Mouse (Mus musculus): ENCODE results near the gene Pdcd10. TPM values are rescaled to one million over a fixed set of nuclear protein-coding genes. Genes with fewer than 3 reads are reported as not detected.
A peak's percentile ranks its signal among the peaks of the same experiment; 100 is the strongest.

Pdcd10 gene
- total RNA-seq (2021), result 10 to 100 TPM; 52.3 to 53.4 TPM
- long read RNA-seq, transcript Pdcd10-205 (8 exons, 1,927 nt), result major isoform, 44 of 47 reads
- long read RNA-seq, partial matches to known transcripts, result 2 of 47 reads
- long read RNA-seq, other reads (novel, unspliced or antisense), result 1 of 47 reads

DNA sequence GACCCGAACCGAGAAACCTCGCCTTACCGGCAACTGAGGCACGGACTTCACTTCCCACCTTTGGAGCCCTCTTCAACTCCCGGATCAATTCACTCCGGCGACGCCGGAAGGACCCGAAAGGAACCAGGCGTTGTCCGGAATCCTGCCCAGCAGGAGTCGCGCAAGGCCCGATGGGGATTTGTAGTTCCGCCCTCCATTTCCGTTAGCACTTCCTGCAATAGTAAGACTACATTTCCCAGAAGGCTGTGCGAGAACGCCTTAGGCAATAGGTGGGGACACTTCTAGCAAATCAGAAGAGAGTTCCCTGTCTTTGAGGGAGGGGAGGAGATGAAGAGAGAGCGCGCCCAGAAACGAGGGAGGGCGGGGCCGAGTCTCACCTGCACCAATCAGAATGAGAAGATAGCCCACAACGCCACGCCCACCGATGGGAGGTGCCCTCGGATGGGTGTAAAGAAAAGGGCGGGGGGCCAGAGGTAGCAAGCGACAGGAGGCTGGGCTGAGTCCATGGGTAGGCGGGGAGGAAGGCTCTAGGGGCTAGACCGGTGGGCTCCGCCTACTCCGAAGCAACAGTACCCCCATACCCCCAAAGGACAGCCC is at the start of gene Pdcd10:
Gene Pdcd10, minus strand, starts transcription at position 162 of the 597 bp plus-strand sequence.
- peak; percentile 99 to 100 for DNase-seq (ENCODE audit: low spot score in 2 of 2)

DNA sequence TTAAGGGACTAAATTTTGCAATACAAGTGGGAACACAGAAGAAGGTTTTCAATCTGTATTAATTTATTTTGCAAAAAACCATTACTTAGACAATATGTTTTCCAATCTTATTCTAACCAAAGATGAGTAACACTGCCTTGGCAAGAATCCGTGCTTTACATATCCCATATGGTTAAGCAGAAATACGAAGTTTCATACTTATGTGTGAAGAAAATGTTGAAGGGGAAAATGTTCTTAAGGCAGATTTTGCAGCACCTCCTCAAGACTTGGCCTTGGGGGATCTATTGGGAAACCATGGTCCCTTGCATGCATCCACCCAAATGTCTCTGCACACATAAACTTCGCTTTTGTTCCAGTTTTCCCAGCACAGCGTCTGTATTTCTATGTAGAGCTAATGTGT is 28.2 kb upstream of the Pdcd10 start:
- peak in 1 of 2 experiments; percentile 46 for DNase-seq (ENCODE audit: low spot score in 2 of 2)

DNA sequence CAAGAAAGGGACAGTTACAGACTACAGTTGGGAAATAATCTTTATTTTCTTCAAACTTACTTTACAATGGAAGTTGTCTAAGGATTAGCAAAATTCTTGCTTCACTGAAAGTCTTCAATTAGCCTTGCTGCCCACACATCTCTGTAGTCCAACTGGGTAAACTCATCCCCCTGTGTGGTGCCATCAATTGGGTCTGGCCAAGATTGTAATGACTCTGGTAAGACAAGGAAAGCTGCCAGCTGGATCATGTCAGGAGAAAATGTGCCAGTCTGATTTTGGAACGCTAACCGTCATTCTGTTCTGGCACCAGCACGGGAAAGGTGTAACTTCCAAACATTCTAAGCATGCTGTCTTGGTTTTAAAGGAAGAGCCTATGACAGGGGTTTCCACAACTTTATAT is 26.6 kb upstream of the Pdcd10 start:
- peak; percentile 22 to 28 for DNase-seq (ENCODE audit: low spot score in 2 of 2)

DNA sequence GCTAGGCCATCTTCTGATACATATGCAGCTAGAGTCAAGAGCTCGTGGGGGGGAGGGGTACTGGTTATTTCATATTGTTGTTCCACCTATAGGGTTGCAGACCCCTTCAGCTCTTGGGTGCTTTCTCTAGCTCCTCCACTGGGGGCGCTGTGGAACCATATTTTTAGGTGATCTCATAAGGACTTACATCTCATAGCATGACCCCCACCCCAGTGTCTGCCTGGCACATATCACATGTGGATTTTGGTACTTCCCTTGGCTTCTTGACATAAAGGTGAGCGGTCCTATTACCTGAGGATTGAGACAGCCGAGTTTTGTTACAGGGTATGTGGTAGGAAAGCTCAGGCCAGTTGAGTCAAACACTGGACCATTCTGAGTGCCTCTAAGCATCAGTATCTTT is 22.7 kb upstream of the Pdcd10 start:
- DNase-seq (ENCODE audit: low spot score in 2 of 2), result no peak

DNA sequence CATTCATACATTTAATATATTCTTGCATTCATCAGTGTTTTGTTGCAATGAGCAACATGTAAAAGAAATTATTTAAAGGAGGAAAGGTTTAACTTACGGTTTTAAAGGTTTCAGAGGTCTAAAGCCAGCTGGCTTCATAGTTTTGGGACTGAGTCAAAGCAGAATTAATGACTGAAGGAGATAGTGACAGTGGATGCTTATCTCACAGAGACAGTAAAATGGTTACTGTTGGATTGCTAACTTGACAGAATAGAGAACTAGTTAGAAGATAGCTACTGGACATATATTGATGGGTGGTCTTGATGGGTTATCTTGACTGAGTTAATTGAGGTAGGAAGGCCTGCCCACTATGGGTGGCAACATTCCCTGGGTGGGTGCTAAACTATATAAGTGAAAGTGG is 18.9 kb upstream of the Pdcd10 start:
- DNase-seq (ENCODE audit: low spot score in 2 of 2), result no peak

DNA sequence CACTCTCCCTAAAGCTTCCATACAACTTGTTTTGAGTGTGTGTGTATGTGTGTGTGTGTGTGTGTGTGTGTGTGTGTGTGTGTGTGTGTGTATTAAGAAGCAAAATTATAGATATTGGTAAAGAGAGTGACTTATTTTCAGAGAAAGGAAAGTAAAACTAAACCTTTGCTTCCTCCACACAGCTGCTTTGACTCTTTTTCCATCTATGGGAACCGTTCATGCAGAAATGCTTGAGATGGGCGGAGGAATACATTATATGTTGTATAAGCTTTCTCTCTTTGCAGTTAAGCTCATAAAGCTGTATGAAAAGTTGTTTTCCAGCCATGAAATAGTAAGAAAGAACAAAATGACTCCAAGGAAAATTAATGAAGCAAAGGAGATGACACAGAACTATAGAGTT is 17.4 kb upstream of the Pdcd10 start:
- no peak for DNase-seq (ENCODE audit: low spot score in 2 of 2)

DNA sequence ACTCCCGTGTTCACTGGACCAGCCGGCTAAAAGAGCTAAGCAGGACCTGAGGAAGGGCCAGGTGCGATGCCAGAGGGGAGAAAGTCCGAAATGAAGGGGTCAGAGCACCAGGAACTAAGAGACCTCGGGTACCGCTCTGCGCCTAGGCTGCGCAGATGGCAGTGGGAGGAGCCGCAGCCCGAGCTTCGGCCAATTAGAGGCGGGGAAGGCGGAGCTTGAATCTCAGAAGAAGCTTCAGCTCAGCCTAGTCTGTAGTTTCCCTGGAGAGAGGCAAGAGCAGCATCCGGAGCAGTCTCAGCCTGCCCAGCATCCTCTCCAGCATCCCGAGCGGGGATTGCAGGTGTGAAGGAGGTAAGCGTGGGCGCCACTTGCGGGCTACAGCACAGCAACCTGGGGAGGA is 636 bp upstream of the Pdcd10 start, which contains the start of gene Serpini1:
Gene Serpini1, plus strand, starts transcription at position 256 of the 400 bp plus-strand sequence.
- DNase-seq (ENCODE audit: low spot score in 2 of 2), result peak; percentile 92 to 96

DNA sequence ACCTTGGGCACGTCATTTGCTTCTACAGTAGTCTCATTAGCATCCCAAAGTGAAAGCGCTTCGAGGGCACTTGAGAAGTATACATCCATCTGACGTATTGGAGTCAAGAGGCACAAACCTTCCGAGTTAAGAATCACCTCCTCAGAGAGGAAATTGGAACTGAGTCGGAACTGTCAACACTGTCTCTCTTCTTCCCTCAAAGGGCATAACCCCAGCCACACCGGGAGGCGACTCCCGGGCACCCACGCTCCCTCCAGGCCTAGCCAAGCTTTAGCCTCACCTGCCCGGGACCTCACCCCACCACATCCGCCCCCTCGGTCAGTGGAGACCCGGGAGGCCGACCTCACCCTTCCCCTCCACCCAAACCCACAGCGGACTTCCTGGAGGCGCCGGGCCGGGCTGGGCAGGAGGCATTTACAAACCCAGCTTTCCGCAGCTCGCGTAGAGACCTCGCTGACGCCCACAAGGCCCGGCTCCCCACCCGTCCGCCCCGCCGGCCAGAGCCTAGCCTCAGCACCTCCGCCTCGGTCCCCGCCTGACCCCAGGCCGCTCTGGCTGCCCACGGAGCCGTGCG is 448 bp downstream of the Pdcd10 start:
- DNase-seq (ENCODE audit: low spot score in 2 of 2), result peak in 1 of 2 experiments; percentile 22

DNA sequence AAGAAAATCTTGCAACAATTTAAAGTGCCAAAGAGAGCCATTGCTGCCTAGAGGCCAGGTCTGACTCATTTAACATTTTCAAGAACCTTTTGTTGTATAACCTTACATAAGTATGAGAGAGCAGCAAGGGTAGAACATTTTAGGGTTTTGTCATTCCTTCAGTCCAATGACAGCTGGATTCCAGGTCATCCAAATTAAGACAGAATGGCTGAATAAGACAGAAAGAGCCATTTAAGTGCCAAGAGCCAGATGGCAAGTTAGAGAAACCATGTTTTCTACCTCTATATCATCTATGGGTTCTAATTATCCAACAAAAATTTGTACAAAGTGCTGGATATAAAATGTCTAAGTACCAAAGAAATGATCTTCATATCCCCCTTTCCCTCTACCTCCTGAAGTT is 5.4 kb downstream of the Pdcd10 start:
- no peak for DNase-seq (ENCODE audit: low spot score in 2 of 2)

DNA sequence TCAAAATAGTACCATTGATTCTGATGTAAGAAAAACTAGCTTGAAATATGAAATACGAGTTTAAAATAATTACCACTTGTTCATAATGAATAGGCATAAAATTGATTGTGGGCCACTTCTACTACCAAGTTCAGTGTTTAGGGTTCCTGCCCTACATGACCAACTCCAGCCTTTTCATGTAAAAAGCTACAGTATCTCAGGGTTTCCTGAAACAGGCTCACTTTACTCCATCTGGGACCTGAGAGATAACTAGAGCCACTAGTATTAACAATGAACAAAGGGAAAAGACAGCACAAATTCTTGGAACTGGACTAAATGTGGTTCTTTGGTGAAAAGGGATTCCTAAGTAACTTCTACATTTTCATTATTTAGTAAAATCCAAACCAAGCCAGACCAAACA is 12.4 kb downstream of the Pdcd10 start:
- DNase-seq (ENCODE audit: low spot score in 2 of 2), result no peak

DNA sequence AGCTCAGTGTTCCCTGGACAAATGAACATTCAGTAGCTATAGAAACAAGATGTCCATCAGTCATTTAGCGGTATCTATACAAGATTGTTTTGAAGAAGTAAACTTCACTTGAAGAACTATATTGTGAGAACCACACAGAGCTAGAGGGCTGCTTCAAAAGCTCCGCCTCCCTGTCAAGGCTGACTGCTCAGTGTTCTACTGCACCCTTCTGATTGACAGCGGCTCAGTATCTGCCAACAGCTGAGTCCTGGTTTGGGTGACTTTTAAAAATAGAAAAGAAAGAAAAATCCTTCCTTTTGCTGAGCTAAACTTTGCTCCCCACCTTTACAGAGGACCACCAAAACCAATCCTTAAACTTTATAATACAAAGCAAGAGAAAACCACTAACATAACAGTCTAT is 13.8 kb downstream of the Pdcd10 start:
- no peak for DNase-seq (ENCODE audit: low spot score in 2 of 2)

DNA sequence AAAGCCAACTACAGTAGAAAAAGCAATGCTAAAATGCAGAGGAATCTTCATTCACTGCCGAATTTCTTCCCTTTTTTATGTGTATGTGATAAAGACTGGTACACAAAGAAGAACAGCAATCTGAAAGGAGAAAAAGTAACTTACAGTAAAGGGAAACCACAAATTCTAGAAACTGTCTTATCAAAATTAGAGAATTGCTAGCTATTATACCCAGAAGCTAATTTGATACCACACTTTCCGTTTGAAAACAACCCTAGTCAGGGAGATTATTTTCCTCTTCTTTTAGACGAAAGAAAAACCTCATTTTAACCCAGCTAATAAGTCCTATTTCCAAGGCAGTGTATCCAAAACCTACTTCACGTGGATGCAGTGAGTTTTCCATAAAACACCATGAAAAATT is 15.4 kb downstream of the Pdcd10 start:
- no peak for DNase-seq (ENCODE audit: low spot score in 2 of 2)

DNA sequence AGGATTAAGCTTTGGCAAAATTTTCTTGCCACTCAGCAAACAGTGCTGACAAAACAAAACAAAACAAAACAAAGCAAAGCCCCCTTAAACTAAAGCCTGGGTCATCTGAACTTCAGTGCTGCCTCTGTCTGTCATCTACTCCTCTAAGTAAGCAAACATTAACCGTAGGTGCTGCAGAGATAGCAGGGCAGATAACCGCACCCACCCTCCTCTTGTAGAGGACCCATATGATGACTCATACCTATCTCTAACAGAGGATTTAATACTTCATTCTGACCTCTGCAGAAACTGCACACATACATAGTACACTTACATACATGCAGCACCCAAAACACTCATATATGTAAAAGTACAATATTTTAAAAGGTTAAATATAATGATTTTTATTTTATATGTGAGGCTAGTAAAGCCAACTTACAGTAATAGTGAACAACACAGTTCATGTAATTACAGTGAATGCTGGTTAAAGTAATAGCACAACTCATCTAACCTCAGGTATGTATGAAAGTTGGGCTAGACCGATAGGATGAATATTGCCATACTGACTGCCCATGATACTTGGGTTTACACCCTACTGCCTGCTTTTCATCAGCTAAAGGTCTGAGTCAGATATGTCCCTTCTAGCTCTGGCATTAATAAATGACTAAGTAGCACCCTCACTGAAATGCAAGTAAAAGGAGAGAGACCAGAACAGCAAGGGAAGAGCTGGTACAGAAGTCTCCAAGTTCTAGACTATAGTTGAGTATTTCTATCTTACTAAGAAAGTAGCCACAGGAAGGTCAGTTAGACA is 22.4 kb downstream of the Pdcd10 start:
- DNase-seq (ENCODE audit: low spot score in 2 of 2), result no peak

DNA sequence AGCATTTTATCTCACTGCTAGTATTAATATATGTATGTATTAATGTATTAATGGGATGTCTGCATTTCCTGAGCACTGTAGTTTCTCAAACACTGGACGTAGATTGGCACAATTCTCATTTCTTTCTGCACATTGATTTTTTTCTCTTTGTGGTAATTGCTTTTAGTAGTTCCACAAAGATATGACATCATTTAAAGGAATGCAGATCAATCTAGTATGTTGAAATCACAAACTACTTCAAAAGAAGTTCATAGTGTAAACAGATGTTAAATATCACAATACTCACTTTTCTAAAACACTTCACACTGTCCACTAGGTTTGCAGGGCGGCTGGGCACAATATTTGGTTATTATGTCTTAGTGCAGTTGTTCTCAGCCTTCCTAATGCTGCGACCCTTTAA is 25.6 kb downstream of the Pdcd10 start:
- DNase-seq (ENCODE audit: low spot score in 2 of 2), result no peak

DNA sequence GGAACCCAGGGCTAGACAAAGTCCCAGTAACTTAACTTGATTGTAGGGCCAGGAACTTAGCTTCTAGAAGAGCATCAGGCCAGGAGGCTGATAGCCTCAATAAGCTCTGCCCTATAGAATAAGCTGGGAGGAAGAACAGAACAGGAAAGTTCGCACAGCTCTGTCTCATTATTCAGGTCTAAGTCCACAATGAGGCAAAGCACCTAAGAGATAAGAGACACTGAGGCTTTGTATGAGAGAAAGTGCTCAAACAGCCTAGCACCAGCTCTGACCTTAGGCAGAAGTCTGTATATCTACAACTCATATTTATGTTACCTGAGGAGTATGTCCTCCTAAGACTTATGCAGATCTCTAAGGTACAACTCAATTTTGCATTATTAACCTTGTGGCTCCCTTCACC is 34.1 kb downstream of the Pdcd10 start:
- no peak for DNase-seq (ENCODE audit: low spot score in 2 of 2)

DNA sequence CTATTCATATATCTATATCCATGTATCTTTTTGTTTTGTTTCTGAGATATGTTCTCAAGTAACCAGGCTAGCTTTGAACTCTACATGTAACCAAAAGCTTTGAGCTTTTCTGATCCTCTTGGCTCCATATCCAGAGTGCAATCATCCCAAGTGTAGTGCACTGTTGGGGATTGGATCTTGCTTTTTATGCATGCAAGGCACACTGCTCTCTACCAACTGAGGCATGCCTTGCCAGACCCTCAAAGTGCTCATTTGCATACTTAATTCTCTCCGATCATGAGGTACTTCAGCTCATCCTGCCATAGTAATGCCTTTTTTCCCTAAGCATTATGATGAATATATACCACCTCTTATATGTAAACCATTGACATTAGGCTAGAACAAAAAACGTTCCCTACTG is 35.3 kb downstream of the Pdcd10 start:
- no peak for DNase-seq (ENCODE audit: low spot score in 2 of 2)

DNA sequence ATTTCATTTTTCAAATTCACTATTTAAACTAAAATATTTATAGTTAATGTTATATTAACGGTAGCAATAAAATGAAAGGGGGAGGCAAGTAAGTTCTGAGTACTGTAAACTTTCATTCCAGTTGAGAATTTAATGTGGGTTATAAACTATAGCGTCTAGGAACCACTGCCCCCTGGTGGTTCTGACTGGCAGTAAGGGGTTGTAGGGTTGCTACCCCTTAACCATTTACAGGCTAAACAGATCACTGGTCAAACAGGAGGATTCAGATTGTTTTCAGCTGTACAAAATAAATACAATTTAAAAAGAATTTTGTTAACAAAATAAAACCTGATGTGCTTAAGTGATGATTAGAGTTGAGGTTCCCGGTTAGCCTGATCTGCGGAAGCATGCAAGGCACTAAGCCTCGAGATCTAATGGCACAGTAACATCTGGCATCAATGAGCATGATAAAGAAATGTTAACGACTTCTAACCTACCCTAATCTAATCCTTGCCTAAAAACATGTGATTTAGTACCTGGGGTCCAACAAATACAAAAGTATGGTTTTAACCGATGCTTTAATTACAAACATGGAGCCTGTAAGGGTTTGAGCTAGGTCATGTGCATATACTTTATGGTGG is 38.9 kb downstream of the Pdcd10 start:
- peak; percentile 12 to 69 for DNase-seq (ENCODE audit: low spot score in 2 of 2)

DNA sequence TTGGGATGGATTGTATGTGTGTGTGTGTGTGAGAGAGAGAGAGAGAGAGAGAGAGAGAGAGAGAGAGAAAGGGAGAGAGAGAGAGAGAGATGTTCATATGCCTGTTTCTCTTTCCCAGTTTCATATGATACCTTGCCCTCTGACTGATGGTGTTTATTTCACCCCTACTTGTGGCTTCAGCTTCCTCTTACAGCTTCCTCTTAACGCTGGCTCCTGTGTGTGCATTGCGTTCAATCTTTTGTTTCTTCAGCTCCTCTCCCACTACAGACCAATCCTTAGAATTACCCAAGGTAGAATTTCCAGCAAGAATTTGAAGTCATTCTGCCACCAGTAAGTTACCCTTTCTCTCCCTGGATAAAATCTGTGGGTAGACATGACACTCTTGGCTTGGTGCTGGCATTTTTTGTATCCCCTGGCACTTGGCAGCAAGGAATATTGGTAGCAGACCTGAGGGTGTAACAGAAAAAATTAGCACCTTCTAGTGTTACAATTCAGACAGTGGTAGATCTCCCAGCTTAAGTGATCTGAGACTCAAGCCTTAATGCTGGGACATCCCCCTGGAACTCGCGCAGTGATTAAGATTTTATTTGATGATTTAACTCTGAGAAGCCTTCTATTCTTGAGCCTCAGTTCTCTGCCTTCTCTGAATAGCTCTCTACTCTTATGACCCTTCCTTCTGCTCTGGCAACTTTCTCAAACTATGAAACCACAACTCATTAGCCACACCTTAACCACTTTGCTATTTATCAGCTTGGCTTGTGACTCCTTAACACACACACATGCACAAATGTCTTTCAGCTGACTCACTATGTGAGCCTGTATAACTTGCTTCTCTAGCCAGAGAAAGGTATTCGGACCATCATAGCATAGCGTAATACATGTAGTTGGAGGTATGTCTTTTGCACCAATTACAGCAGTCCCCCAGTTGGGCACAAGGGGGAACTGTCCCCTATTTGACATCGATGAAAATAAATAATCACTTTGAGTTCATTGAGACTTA is 57.4 kb downstream of the Pdcd10 start:
- DNase-seq (ENCODE audit: low spot score in 2 of 2), result no peak

DNA sequence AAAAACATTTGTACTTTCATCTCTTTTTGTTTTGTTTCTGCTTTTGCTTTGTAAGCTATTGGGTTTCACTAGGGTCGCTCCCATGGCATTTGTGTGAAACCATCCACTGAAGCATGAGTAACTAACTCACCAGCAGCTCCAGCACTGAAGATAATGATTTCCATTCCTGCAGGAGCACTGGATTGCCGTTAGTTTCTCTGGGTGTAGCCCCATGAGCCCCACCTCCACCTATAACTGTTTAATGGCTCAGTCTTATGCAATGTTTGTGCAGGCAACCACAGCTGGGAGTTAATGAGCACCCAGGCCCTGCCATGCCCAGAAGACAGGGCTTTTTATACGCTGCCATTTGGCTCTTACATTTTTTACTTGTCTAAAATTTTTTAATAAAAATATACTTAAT is 63.7 kb downstream of the Pdcd10 start:
- DNase-seq (ENCODE audit: low spot score in 2 of 2), result no peak

DNA sequence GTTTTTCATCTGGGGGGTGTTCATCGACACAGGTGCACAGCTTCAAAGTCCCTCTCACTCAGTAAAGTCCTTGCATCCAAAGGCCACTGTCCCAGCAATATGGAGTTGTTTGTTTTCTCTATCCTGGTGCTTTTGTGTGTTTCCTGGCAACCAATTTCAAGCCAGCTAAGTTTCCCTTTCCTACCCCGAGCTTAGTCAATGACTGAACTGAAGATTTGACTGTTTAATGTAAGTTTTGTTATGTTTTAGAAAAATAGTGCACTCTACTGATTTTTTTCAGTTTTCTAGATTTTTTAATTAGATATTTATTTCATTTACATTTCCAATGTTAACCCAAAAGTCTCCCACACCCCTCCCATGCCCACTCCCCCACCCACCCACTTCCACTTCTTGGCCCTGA is 74.6 kb downstream of the Pdcd10 start, which contains the start of gene Wdr49:
Gene Wdr49, minus strand, starts transcription at position 101 of the 400 bp plus-strand sequence.
- DNase-seq (ENCODE audit: low spot score in 2 of 2), result no peak
